Mouse (Mus musculus): Measurements from ENCODE around the gene Ces1h.
A peak's percentile ranks its signal among the peaks of the same experiment; 100 is the strongest.
"Not testable (repeated sequence)": the region's sequence is repeated elsewhere in the genome, so short reads cannot be mapped to it uniquely, and the experiment has no call there.

Gene Ces1h

GRCm38 (mm10) chr8:93379625-93380024 lies at the start of gene Ces1h:
Ces1h (minus strand) TSS chr8:93379725.
- DNase-seq (ENCODE audit: low spot score) = no peak

GRCm38 (mm10) chr8:93427195-93427594 lies 47.7 kb upstream of the Ces1h start:
- DNase-seq (ENCODE audit: low spot score) = no peak

- DNase-seq (ENCODE audit: low spot score) = no peak
These were observed 35.9 kb upstream of the Ces1h start for GRCm38 (mm10) chr8:93415387-93415786.

GRCm38 (mm10) chr8:93408830-93409229 lies 29.3 kb upstream of the Ces1h start:
- DNase-seq (ENCODE audit: low spot score) = no peak

- no peak for DNase-seq (ENCODE audit: low spot score)
These were observed 20.2 kb upstream of the Ces1h start for GRCm38 (mm10) chr8:93399698-93400097.

GRCm38 (mm10) chr8:93398044-93398443 lies 18.5 kb upstream of the Ces1h start:
- peak; percentile 32 for DNase-seq (ENCODE audit: low spot score)

GRCm38 (mm10) chr8:93394079-93394619 lies 14.6 kb upstream of the Ces1h start:
- not testable (repeated sequence) for DNase-seq (ENCODE audit: low spot score)

- no peak for DNase-seq (ENCODE audit: low spot score)
These were observed 10.0 kb downstream of the Ces1h start for GRCm38 (mm10) chr8:93369481-93369880.

GRCm38 (mm10) chr8:93360113-93360512 lies 19.4 kb downstream of the Ces1h start:
- peak; percentile 42 for DNase-seq (ENCODE audit: low spot score)

- no peak for DNase-seq (ENCODE audit: low spot score)
These were observed 40.0 kb downstream of the Ces1h start for GRCm38 (mm10) chr8:93339531-93339930.

- no peak for DNase-seq (ENCODE audit: low spot score)
These were observed 42.3 kb downstream of the Ces1h start, which contains the start of gene Ces1g for GRCm38 (mm10) chr8:93337207-93337606. Ces1g (minus strand) TSS chr8:93337308.

GRCm38 (mm10) chr8:93332703-93333102 lies 46.8 kb downstream of the Ces1h start:
- no peak for DNase-seq (ENCODE audit: low spot score)

GRCm38 (mm10) chr8:93331151-93331550 lies 48.4 kb downstream of the Ces1h start:
- no peak for DNase-seq (ENCODE audit: low spot score)

- no peak for DNase-seq (ENCODE audit: low spot score)
These were observed 54.4 kb downstream of the Ces1h start for GRCm38 (mm10) chr8:93325123-93325522.

GRCm38 (mm10) chr8:93317031-93317430 lies 62.5 kb downstream of the Ces1h start:
- DNase-seq (ENCODE audit: low spot score) = no peak

- no peak for DNase-seq (ENCODE audit: low spot score)
These were observed 64.0 kb downstream of the Ces1h start for GRCm38 (mm10) chr8:93315557-93315956.

Data from embryo, embryonic 10.5 days (tissue).